Comparison of ENCODE assay signal across 8 mouse cellular contexts in genomic region chr2:166153399-166153793, GRCm38 (mm10). TPM values are rescaled to one million over a fixed set of nuclear protein-coding genes. Genes with fewer than 3 reads are reported as not detected.
DNase-seq lines count a peak whose midpoint lies in the region; ATAC-seq lines count a peak whose summit lies in the region.

No protein-coding gene starts in this region.

- DNase-seq in kidney, adult 8-10 months: no peak
- no peak for DNase-seq in right cerebral cortex, postnatal 10 days (ENCODE audit: low spot score in 2 of 2)
- no peak for DNase-seq in left cerebral cortex, postnatal 10 days (ENCODE audit: extremely low spot score in 1 of 2, low spot score in 2 of 2)
- DNase-seq in gastrocnemius, postnatal 10 days: no peak

- H3K9me3 ChIP-seq in kidney, embryonic 15.5 days (replicated peaks): no peaks in the 10 kb centered on the region
- no peaks in the 10 kb centered on the region for H3K9me3 ChIP-seq in embryonic facial prominence, embryonic 12.5 days
- no peaks in the 10 kb centered on the region for H3K9me3 ChIP-seq in hindbrain, embryonic 13.5 days
- H3K9me3 ChIP-seq in midbrain, embryonic 13.5 days: no peaks in the 10 kb centered on the region

- H3K9ac ChIP-seq in kidney, embryonic 15.5 days: peak overlapping the region; percentile 61
- peak overlapping the region; percentile 98 for H3K9ac ChIP-seq in embryonic facial prominence, embryonic 12.5 days
- H3K9ac ChIP-seq in hindbrain, embryonic 13.5 days: peak overlapping the region; percentile 94
- H3K9ac ChIP-seq in midbrain, embryonic 13.5 days (replicated peaks): peak overlapping the region; percentile 84; the same call in 1 of the 2 replicates

- peak overlapping the region; percentile 95 for H3K4me2 ChIP-seq in kidney, embryonic 15.5 days
- peak overlapping the region; percentile 73 for H3K4me2 ChIP-seq in embryonic facial prominence, embryonic 12.5 days (replicated peaks)
- H3K4me2 ChIP-seq in hindbrain, embryonic 13.5 days: peak overlapping the region; percentile 84
- H3K4me2 ChIP-seq in midbrain, embryonic 13.5 days (replicated peaks): peak overlapping the region; percentile 96

- no peak overlapping the region for H3K27ac ChIP-seq in kidney, embryonic 15.5 days
- peak overlapping the region; percentile 74 for H3K27ac ChIP-seq in embryonic facial prominence, embryonic 12.5 days
- H3K27ac ChIP-seq in hindbrain, embryonic 13.5 days: peak overlapping the region; percentile 94
- no peak overlapping the region for H3K27ac ChIP-seq in midbrain, embryonic 13.5 days

- H3K4me3 ChIP-seq in kidney, embryonic 15.5 days (replicated peaks): peak overlapping the region; percentile 69
- peak overlapping the region; percentile 78 for H3K4me3 ChIP-seq in embryonic facial prominence, embryonic 12.5 days
- H3K4me3 ChIP-seq in hindbrain, embryonic 13.5 days: peak overlapping the region; percentile 75
- H3K4me3 ChIP-seq in midbrain, embryonic 13.5 days (replicated peaks): peak overlapping the region; percentile 66

- H3K27me3 ChIP-seq in kidney, embryonic 15.5 days: no peaks in the 10 kb centered on the region
- H3K27me3 ChIP-seq in embryonic facial prominence, embryonic 12.5 days: no peaks in the 10 kb centered on the region
- H3K27me3 ChIP-seq in hindbrain, embryonic 13.5 days: peaks cover 41% of the 10 kb centered on the region
- peaks cover 20% of the 10 kb centered on the region for H3K27me3 ChIP-seq in midbrain, embryonic 13.5 days

- peaks cover 71% of the 10 kb centered on the region for H3K4me1 ChIP-seq in kidney, embryonic 15.5 days
- H3K4me1 ChIP-seq in embryonic facial prominence, embryonic 12.5 days: peaks cover 80% of the 10 kb centered on the region
- peaks cover 82% of the 10 kb centered on the region for H3K4me1 ChIP-seq in hindbrain, embryonic 13.5 days (replicated peaks)
- peaks cover 56% of the 10 kb centered on the region for H3K4me1 ChIP-seq in midbrain, embryonic 13.5 days (replicated peaks)

- no peaks in the 10 kb centered on the region for H3K36me3 ChIP-seq in kidney, embryonic 15.5 days
- no peaks in the 10 kb centered on the region for H3K36me3 ChIP-seq in embryonic facial prominence, embryonic 12.5 days
- no peaks in the 10 kb centered on the region for H3K36me3 ChIP-seq in hindbrain, embryonic 13.5 days
- H3K36me3 ChIP-seq in midbrain, embryonic 13.5 days: no peaks in the 10 kb centered on the region

- no peak for ATAC-seq in kidney, embryonic 15.5 days (replicated peaks; ENCODE audit: low FRiP score)
- no peak for ATAC-seq in embryonic facial prominence, embryonic 12.5 days (ENCODE audit: insufficient number of reproducible peaks, insufficient read depth, low FRiP score, low TSS enrichment)
- no peak for ATAC-seq in hindbrain, embryonic 13.5 days (ENCODE audit: low FRiP score)
- no peak for ATAC-seq in midbrain, embryonic 13.5 days

- 34% methylated on average over 3 of the region's 3 CpGs for WGBS in kidney, embryonic 15.5 days
- 15% methylated on average over 3 of the region's 3 CpGs for whole genome bisulfite sequencing in embryonic facial prominence, embryonic 12.5 days
- WGBS in hindbrain, embryonic 13.5 days: 36% methylated on average over 3 of the region's 3 CpGs
- WGBS in midbrain, embryonic 13.5 days: 33% methylated on average over 3 of the region's 3 CpGs

- intact Hi-C loops in left cerebral cortex, postnatal 10 days (cut with DNase I): loop anchor here (5.0 kb wide), 2 partner anchors 46 to 189 kb away; no protein-coding TSS in a partner anchor

RNA-seq across cellular contexts. Expression of gene Sulf2, which starts 2.1 kb away (rescaled TPM):
- polyA plus RNA-seq in kidney, embryonic 15.5 days (2015; fragmentation: Nextera tagmentation; extraction: Ambion mirVana): 61.0 and 65.3 TPM in 2 replicates
- polyA plus RNA-seq in embryonic facial prominence, embryonic 12.5 days (2016; fragmentation: Nextera tagmentation; extraction: Ambion mirVana): 229 and 238 TPM in 2 replicates
- 88.6 and 113 TPM in 2 replicates for polyA plus RNA-seq in hindbrain, embryonic 13.5 days (2015; fragmentation: Nextera tagmentation; extraction: Ambion mirVana)
- polyA plus RNA-seq in midbrain, embryonic 13.5 days (2015; fragmentation: Nextera tagmentation; extraction: Ambion mirVana): 60.7 and 73.4 TPM in 2 replicates
- 100 to 1,000 TPM; 148 to 169 TPM for total RNA-seq in left cerebral cortex, postnatal 10 days (2021)
- total RNA-seq in gastrocnemius, postnatal 10 days (2021): 10 to 100 TPM; 25.7 to 30.3 TPM

Comparison
In these comparisons a context has a peak if more than half of its experiments do, and no peak if none do; other contexts are left out.
1. H3K27ac ChIP-seq: peak in embryonic facial prominence, embryonic 12.5 days (single experiment) and hindbrain, embryonic 13.5 days (single experiment); none in kidney, embryonic 15.5 days (single experiment) and midbrain, embryonic 13.5 days (single experiment).
2. Peak in every context shown above with its lines, with median percentiles within 50 percentile points of each other: H3K4me2 ChIP-seq, H3K4me3 ChIP-seq and H3K9ac ChIP-seq.